Mouse (Mus musculus) T-helper 2 cell (primary cell): ENCODE results near the gene Spag7.

Experiments used
- in situ Hi-C: fragments of 300-600 bp; cut with MboI, MseI; formaldehyde crosslinking; loops from one replicate; pipeline ENCODE4 v1.15.1; 2025; ENCODE audit warnings: high pct_unique_total_duplicates

Spag7 gene

GRCm38 (mm10) chr11:70668771-70669505 is at the start of gene Spag7:
TSS of gene Spag7 (minus strand) at chr11:70669416.
- in situ Hi-C loops, result loop anchor here (25.0 kb wide), 2 partner anchors 907 to 1257 kb away; partner anchors contain the start of genes Kdm6b, Polr2a, Slc35g3 and Zbtb4

- in situ Hi-C loops, result no loop called here
These were observed 49.3 kb upstream of the Spag7 start for GRCm38 (mm10) chr11:70718481-70718880.

DNA sequence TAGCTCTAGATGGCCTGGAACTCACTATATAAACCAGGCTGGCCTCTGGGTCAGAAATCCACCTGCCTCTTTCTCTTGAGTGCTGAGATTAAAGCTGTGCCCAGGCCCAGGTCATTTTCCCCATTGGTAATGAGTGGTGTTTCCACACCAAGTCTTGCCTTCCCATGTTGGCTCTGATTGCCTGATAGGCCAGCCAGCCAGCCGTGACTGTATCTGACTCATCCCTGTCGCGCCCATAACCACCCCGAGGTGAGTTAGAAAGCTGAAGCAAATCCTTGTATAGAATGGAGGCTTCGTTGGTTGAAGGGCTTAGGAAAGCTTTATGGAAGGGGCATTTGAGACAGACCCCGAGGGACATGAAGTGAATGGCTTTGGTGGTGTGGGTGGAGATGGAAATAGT is 46.6 kb upstream of the Spag7 start:
- in situ Hi-C loops, result no loop called here

- in situ Hi-C loops, result no loop called here
These were observed 44.0 kb upstream of the Spag7 start for GRCm38 (mm10) chr11:70713222-70713621.

GRCm38 (mm10) chr11:70711026-70711425 is 41.8 kb upstream of the Spag7 start:
- in situ Hi-C loops, result no loop called here

DNA sequence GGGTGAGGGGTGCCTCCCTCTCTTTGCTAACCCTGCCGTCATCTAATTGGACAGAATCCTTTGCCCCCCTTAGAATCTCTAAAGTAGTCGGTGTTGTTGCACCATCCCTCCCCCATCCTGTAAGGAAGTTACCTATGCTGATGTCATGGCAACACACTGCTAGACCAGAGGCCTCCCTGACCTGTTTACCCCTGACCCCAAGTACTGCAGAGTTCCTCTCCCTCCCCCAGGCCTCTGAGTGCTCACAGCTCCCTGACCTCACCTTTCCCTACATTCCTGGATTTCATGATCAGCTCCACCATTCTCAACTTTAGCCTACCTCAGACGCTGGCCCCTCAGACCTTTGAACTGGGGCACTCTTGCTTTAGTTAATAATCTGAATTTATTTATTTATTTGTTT is 36.9 kb upstream of the Spag7 start:
- in situ Hi-C loops, result no loop called here

- in situ Hi-C loops, result no loop called here
These were observed 33.6 kb upstream of the Spag7 start for GRCm38 (mm10) chr11:70702781-70703180.

GRCm38 (mm10) chr11:70701984-70702733 is 32.9 kb upstream of the Spag7 start:
- in situ Hi-C loops, result no loop called here

GRCm38 (mm10) chr11:70701221-70701955 is 32.2 kb upstream of the Spag7 start:
- in situ Hi-C loops, result no loop called here

GRCm38 (mm10) chr11:70700613-70701012 is 31.4 kb upstream of the Spag7 start:
- in situ Hi-C loops, result no loop called here

GRCm38 (mm10) chr11:70699722-70700556 is 30.7 kb upstream of the Spag7 start, which contains the start of the genes Inca1 and Kif1c:
TSS of gene Inca1 (minus strand) at chr11:70700155.
TSS of gene Kif1c (plus strand) at chr11:70700548.
- in situ Hi-C loops, result no loop called here

- in situ Hi-C loops, result no loop called here
These were observed 29.8 kb upstream of the Spag7 start for GRCm38 (mm10) chr11:70699051-70699450.

- in situ Hi-C loops, result no loop called here
These were observed 28.2 kb upstream of the Spag7 start for GRCm38 (mm10) chr11:70697376-70697775.

GRCm38 (mm10) chr11:70693504-70693903 is 24.3 kb upstream of the Spag7 start:
- in situ Hi-C loops, result no loop called here

DNA sequence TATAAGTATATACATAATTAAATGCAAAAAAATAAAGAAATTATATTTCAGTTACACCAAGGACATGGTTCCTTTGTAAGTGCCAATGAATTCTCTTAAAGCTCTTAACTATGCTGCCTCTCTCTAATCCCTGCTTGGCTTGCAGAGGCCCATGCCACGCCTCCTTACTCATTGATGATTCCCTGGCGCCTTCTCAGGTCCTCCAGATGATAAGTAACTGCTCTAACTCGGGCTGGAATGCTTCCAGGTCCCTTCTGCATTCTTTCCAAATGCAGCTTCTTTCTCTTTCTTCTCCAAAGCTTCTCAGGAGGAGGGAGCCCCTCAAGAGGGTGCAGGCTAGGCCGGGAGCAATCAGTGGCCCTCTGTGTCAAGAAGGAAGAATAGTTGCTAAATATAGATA is 20.4 kb upstream of the Spag7 start:
- in situ Hi-C loops, result loop anchor here (5.0 kb wide), 1 partner anchor 68 kb away; no protein-coding TSS in a partner anchor

GRCm38 (mm10) chr11:70688372-70688771 is 19.2 kb upstream of the Spag7 start:
- in situ Hi-C loops, result loop anchor here (5.0 kb wide), 1 partner anchor 69 kb away; no protein-coding TSS in a partner anchor

- in situ Hi-C loops, result loop anchor here (5.0 kb wide), 1 partner anchor 70 kb away; no protein-coding TSS in a partner anchor
These were observed 18.5 kb upstream of the Spag7 start, which contains the start of gene Camta2 for GRCm38 (mm10) chr11:70687601-70688199. TSS of gene Camta2 (minus strand) at chr11:70688105.

GRCm38 (mm10) chr11:70686901-70687566 is 17.8 kb upstream of the Spag7 start:
- in situ Hi-C loops, result loop anchor here (5.0 kb wide), 1 partner anchor 70 kb away; no protein-coding TSS in a partner anchor

GRCm38 (mm10) chr11:70683640-70684039 is 14.4 kb upstream of the Spag7 start:
- in situ Hi-C loops, result no loop called here
